Mouse (Mus musculus): ENCODE measurements around the gene Gm4869.
"Not testable (repeated sequence)": the region's sequence is repeated elsewhere in the genome, so short reads cannot be mapped to it uniquely, and the experiment has no call there.

Gm4869 gene

GRCm38 (mm10) chr5:140445345-140445744 is at the start of gene Gm4869:
Gm4869 (plus strand) TSS chr5:140445645.
- no peak for DNase-seq

- DNase-seq, result no peak
These were observed 49.1 kb upstream of the Gm4869 start for GRCm38 (mm10) chr5:140396166-140396940.

GRCm38 (mm10) chr5:140402640-140403270 is 42.7 kb upstream of the Gm4869 start:
- peak; percentile 36 for DNase-seq

- no peak for DNase-seq
These were observed 40.3 kb upstream of the Gm4869 start for GRCm38 (mm10) chr5:140405126-140405525.

- DNase-seq, result no peak
These were observed 38.8 kb upstream of the Gm4869 start for GRCm38 (mm10) chr5:140406666-140407065.

- DNase-seq, result no peak
These were observed 36.6 kb upstream of the Gm4869 start for GRCm38 (mm10) chr5:140408801-140409200.

- peak; percentile 53 for DNase-seq
These were observed 34.1 kb upstream of the Gm4869 start for GRCm38 (mm10) chr5:140411339-140411738.

GRCm38 (mm10) chr5:140414647-140415046 is 30.8 kb upstream of the Gm4869 start:
- DNase-seq, result no peak

- DNase-seq, result peak; percentile 14
These were observed 27.3 kb upstream of the Gm4869 start for GRCm38 (mm10) chr5:140418106-140418488.

GRCm38 (mm10) chr5:140418489-140419441 is 26.7 kb upstream of the Gm4869 start, which contains the start of gene Eif3b:
Eif3b (plus strand) TSS chr5:140419328.
- DNase-seq, result peak; percentile 86

GRCm38 (mm10) chr5:140419442-140420080 is 25.9 kb upstream of the Gm4869 start:
- DNase-seq, result peak; percentile 7

GRCm38 (mm10) chr5:140420616-140421015 is 24.8 kb upstream of the Gm4869 start:
- no peak for DNase-seq

GRCm38 (mm10) chr5:140425016-140425783 is 20.2 kb upstream of the Gm4869 start:
- DNase-seq, result no peak

GRCm38 (mm10) chr5:140439117-140439516 is 6.3 kb upstream of the Gm4869 start:
- DNase-seq, result not testable (repeated sequence)

- no peak for DNase-seq
These were observed 4.0 kb upstream of the Gm4869 start for GRCm38 (mm10) chr5:140441406-140441805.

- DNase-seq, result no peak
These were observed 1.4 kb upstream of the Gm4869 start for GRCm38 (mm10) chr5:140444012-140444411.

- DNase-seq, result no peak
These were observed 609 bp downstream of the Gm4869 start for GRCm38 (mm10) chr5:140446054-140446453.

- DNase-seq, result no peak
These were observed 9.0 kb downstream of the Gm4869 start for GRCm38 (mm10) chr5:140454488-140454887.

GRCm38 (mm10) chr5:140455466-140455865 is 10.0 kb downstream of the Gm4869 start:
- no peak for DNase-seq

GRCm38 (mm10) chr5:140461476-140461875 is 16.0 kb downstream of the Gm4869 start:
- no peak for DNase-seq

GRCm38 (mm10) chr5:140463151-140463550 is 17.7 kb downstream of the Gm4869 start:
- not testable (repeated sequence) for DNase-seq

GRCm38 (mm10) chr5:140464943-140465342 is 19.5 kb downstream of the Gm4869 start:
- DNase-seq, result no peak

Data from kidney, adult 11 months (tissue).